Mouse (Mus musculus): ENCODE data around the gene Sfxn2. TPM values are rescaled to one million over a fixed set of nuclear protein-coding genes. Genes with fewer than 3 reads are reported as not detected.

Sfxn2 gene
- total and polyA plus RNA-seq, 3 experiments, result 20.3 to 36.6 (median 21.2) TPM

DNA sequence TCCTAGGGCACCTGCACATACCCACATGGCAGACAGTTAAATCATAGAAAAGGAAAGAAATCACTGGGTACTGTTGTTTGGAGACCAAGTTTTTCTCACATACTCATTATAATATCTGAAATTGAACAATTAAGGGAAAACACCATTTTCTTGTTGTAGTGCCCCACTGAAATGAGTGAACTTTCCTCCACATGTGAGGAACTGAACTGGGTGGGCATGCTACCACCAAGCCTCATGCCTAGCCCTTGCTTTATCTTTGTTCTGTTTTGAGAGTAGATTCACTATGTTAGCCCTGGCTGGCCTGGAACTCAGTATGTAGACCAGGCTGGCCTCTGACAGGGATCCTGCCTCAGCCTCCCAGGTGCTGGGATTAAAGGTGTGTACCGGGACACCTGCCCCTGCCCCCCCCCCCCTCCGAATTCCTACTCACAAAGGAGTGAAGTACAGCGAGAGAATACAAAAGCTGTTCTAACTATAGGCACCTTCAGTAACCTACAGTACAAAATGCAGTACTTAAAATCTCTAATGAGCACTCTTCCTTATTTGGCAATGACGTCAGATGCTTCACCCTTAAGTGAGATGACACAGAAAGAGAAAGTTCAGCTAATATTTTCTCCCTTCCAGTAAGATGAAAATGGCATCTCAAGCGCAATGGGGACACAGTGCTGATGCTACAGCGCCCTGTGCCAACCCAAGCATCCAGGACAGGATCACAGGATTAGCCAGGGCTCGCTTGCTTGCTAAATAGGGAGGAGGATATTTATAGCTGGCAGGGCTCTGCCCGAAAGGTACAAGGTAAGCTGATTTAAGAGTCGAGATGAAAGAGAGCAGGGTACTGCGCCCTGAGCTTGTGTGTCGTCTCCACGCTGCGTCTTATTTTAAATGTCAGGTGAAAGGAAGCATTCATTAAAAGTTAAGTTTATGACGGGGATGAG, 10.3 kb upstream of the Sfxn2 start:
- Histone ChIP-seq H3K4me3 (ENCODE audit: control insufficient read depth in 1 of 2, insufficient read depth in 1 of 2, low read depth in 2 of 2, low read length in 2 of 2) (no peak overlapping the region), H3K4me1 (ENCODE audit: control insufficient read depth in 1 of 2, insufficient read depth in 2 of 2, low read length in 2 of 2) (peaks cover 0 to 3% of the 10 kb centered on the region in 2 experiments; a peak in 1 of 4 replicates), H3K27ac (ENCODE audit: control insufficient read depth, low read depth, low read length) (no peak overlapping the region), H3K79me2 (ENCODE audit: control insufficient read depth, insufficient read depth, low read length, poor library complexity) (no peaks in the 10 kb centered on the region; the same call in 1 of the 2 replicates), H3K27me3 (ENCODE audit: control insufficient read depth in 1 of 2, insufficient read depth in 2 of 2, low read length in 2 of 2) (no peaks in the 10 kb centered on the region), H3K9ac (ENCODE audit: control insufficient read depth, low read depth, low read length, poor library complexity, severe bottlenecking) (no peak overlapping the region), H3K9me3 (replicated peaks; ENCODE audit: insufficient read depth, low read length) (no peaks in the 10 kb centered on the region), H3K36me3 (ENCODE audit: control insufficient read depth in 1 of 2, insufficient read depth in 2 of 2, low read length in 2 of 2) (no peaks in the 10 kb centered on the region)
- no peak for DNase-seq (ENCODE audit: low read depth, low spot score)
- TF ChIP-seq MYB (IDR thresholded peaks at IDR 0.05; ENCODE audit: low read depth, low read length), result no peak
- no peak for TF ChIP-seq MEF2A (IDR thresholded peaks at IDR 0.05; ENCODE audit: extremely low read depth, insufficient replicate concordance, low read depth, low read length, poor library complexity, severe bottlenecking)
- no peak for TF ChIP-seq GABPA (IDR thresholded peaks at IDR 0.05; ENCODE audit: low read depth, low read length)
- TF ChIP-seq MAX (IDR thresholded peaks at IDR 0.05; ENCODE audit: low read length), result no peak
- TF ChIP-seq USF1 (IDR thresholded peaks at IDR 0.05; ENCODE audit: low read depth, low read length), result no peak
- no peak for TF ChIP-seq BHLHE40 (IDR thresholded peaks at IDR 0.05; ENCODE audit: borderline replicate concordance, low read depth, low read length)
- TF ChIP-seq CTCF (IDR thresholded peaks at IDR 0.05 in 2 of 3, conservative IDR thresholded peaks at IDR 0.05 in 1 of 3; ENCODE audit: control insufficient read depth in 1 of 3, insufficient read depth in 1 of 3, low read depth in 2 of 3, low read length in 3 of 3, poor library complexity in 1 of 3, severe bottlenecking in 1 of 3), result no peak
- TF ChIP-seq ETS1 (IDR thresholded peaks at IDR 0.05; ENCODE audit: low read depth, low read length), result no peak
- no peak for TF ChIP-seq USF2 (IDR thresholded peaks at IDR 0.05; ENCODE audit: borderline replicate concordance in 1 of 2, insufficient read depth in 1 of 2, low read depth in 1 of 2, low read length in 2 of 2)
- TF ChIP-seq HCFC1 (IDR thresholded peaks at IDR 0.05; ENCODE audit: low read depth, low read length), result no peak
- TF ChIP-seq UBTF (IDR thresholded peaks at IDR 0.05; ENCODE audit: borderline replicate concordance, insufficient read depth, low read depth, low read length), result no peak
- no peak for TF ChIP-seq TCF12 (IDR thresholded peaks at IDR 0.05; ENCODE audit: low read depth, low read length)
- no peak for TF ChIP-seq ZC3H11A (IDR thresholded peaks at IDR 0.05; ENCODE audit: low read depth, low read length)
- TF ChIP-seq POLR2AphosphoS5 (IDR thresholded peaks at IDR 0.05; ENCODE audit: borderline replicate concordance, low read depth, low read length), result no peak
- TF ChIP-seq SIN3A (IDR thresholded peaks at IDR 0.05; ENCODE audit: low read length), result no peak
- TF ChIP-seq RAD21 (IDR thresholded peaks at IDR 0.05; ENCODE audit: low read depth, low read length), result no peak
- TF ChIP-seq NRF1 (IDR thresholded peaks at IDR 0.05; ENCODE audit: insufficient read depth, low read depth, low read length, poor library complexity, severe bottlenecking), result no peak
- TF ChIP-seq SMC3 (IDR thresholded peaks at IDR 0.05; ENCODE audit: low read depth, low read length), result no peak
- TF ChIP-seq ZKSCAN1 (IDR thresholded peaks at IDR 0.05; ENCODE audit: low read depth, low read length), result no peak

Measured in MEL (cell line).